Mouse (Mus musculus) liver, embryonic 15.5 days (tissue): Measurements from ENCODE around the gene Ptprg. TPM values are rescaled to one million over a fixed set of nuclear protein-coding genes. Genes with fewer than 3 reads are reported as not detected.

ENCODE experiments used
- ATAC-seq: fragments of 200-750 bp; cut with Nextera tagmentation; 2 replicates; pipeline ENCODE4 v1.8.0; 2017; ENCODE audit warnings: moderate number of reproducible peaks, mild to moderate bottlenecking, moderate library complexity; ENCODE audit not compliant: insufficient read depth
- H3K27ac ChIP-seq: fragments of 300-500 bp; sonication (generic); replicated peaks from 2 replicates; pipeline ENCODE4 v1.5.1; 2015; ENCODE audit warnings: mild to moderate bottlenecking, inconsistent platforms
- H3K27me3 ChIP-seq: fragments of 300-500 bp; sonication (generic); 2 replicates; pipeline ENCODE4 v1.6.1; 2015; ENCODE audit warnings: mild to moderate bottlenecking, inconsistent platforms
- H3K36me3 ChIP-seq: fragments of 300-500 bp; sonication (generic); replicated peaks from 2 replicates; pipeline ENCODE4 v1.6.1; 2015; ENCODE audit warnings: moderate library complexity, mild to moderate bottlenecking, inconsistent platforms
- H3K4me1 ChIP-seq: fragments of 300-500 bp; sonication (generic); replicated peaks from 2 replicates; pipeline ENCODE4 v1.6.1; 2015; ENCODE audit warnings: inconsistent platforms
- H3K4me2 ChIP-seq: fragments of 300-500 bp; sonication (generic); 2 replicates; pipeline ENCODE4 v1.6.1; 2015; ENCODE audit warnings: moderate library complexity, mild to moderate bottlenecking, inconsistent platforms
- H3K4me3 ChIP-seq: fragments of 300-500 bp; sonication (generic); replicated peaks from 2 replicates; pipeline ENCODE4 v1.5.1; 2015; ENCODE audit warnings: mild to moderate bottlenecking, inconsistent platforms
- H3K9ac ChIP-seq: fragments of 300-500 bp; sonication (generic); 2 replicates; pipeline ENCODE4 v1.6.1; 2015; ENCODE audit warnings: moderate library complexity, mild to moderate bottlenecking, inconsistent platforms
- H3K9me3 ChIP-seq: fragments of 300-500 bp; sonication (generic); replicated peaks from 2 replicates; pipeline ENCODE4 v1.6.1; 2016; ENCODE audit warnings: inconsistent platforms
- WGBS: fragments of 180-500 bp; shearing (Covaris S2); methylation state at CpG from one replicate; pipeline ENCODE4 v1.1.7; 2015; ENCODE audit warnings: mixed read lengths; ENCODE audit not compliant: insufficient replicate concordance; 5-methylcytosine and 5-hydroxymethylcytosine counted together
- polyA plus RNA-seq: library from polyadenylated mRNA; unstranded; fragments of >200 nt; fragmentation: Nextera tagmentation; extraction: Ambion mirVana; gene quantifications from 2 replicates; pipeline ENCODE4 v1.2.1, GENCODE M21; 2015

The Ptprg gene
- polyA plus RNA-seq, 1 experiment from 2014 or later: 1.3 TPM

GRCm38 (mm10) chr14:11864840-11865239 lies 311.5 kb downstream of the Ptprg start:
- no peak overlapping the region for H3K4me2 ChIP-seq
- H3K9me3 ChIP-seq: no peaks in the 10 kb centered on the region
- H3K4me1 ChIP-seq: no peaks in the 10 kb centered on the region
- no peaks in the 10 kb centered on the region for H3K27me3 ChIP-seq
- no peak overlapping the region for H3K9ac ChIP-seq
- no peak overlapping the region for H3K4me3 ChIP-seq
- no peak for ATAC-seq
- no peak overlapping the region for H3K27ac ChIP-seq
- no peaks in the 10 kb centered on the region for H3K36me3 ChIP-seq
- 53% methylated on average over 3 of the region's 3 CpGs for WGBS

DNA sequence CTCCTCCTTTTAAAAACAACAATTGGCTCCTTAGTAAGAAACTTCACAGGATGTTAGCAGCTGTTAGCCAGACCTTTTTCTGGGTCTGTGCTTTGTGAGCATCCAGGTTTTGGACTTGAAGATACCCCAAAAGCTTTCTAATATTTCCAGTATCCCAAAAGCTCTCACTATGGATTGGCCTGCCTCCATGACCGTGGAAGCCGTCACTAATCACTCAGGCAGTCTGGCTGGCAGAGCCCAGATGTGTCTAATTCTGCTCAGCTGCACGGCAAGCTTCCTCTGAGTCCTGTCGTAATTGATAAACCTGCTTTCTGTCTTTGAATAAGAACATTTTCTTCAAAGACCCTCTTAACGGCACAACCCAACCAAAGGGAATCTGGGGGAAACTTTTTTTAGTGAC lies 312.0 kb downstream of the Ptprg start:
- Histone ChIP-seq H3K9ac (no peak overlapping the region), H3K36me3 (no peaks in the 10 kb centered on the region), H3K4me2 (no peak overlapping the region), H3K27ac (no peak overlapping the region), H3K9me3 (no peaks in the 10 kb centered on the region), H3K4me3 (no peak overlapping the region), H3K4me1 (no peaks in the 10 kb centered on the region), H3K27me3 (no peaks in the 10 kb centered on the region)
- ATAC-seq: no peak
- 57% methylated on average over 5 of the region's 5 CpGs for WGBS

- 56% methylated on average over 6 of the region's 6 CpGs for WGBS
- no peak for ATAC-seq
Measured at GRCm38 (mm10) chr14:11865872-11866271, 312.5 kb downstream of the Ptprg start.

DNA sequence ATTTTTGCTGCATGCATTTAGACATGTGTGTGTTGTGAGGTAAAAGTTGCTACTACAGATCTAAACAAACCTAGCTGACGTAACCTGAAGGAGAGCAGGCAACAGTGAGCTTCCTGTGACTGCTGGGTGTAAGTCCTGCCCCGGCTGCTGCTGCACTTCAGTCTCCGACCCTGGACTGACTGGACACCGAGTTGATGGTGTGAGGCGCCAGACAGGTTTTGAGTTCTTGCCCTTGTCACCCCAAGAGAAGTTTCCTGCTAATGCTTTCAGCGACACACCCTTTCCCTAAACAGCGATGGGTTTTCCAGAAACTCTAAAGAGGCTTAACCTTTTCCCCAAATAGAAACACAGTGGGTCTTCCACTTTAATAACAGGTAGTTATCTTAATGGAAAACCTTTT lies 313.1 kb downstream of the Ptprg start:
- no peaks in the 10 kb centered on the region for H3K4me1 ChIP-seq
- no peaks in the 10 kb centered on the region for H3K9me3 ChIP-seq
- H3K27me3 ChIP-seq: no peaks in the 10 kb centered on the region
- no peak overlapping the region for H3K27ac ChIP-seq
- H3K4me2 ChIP-seq: no peak overlapping the region
- ATAC-seq: no peak
- H3K9ac ChIP-seq: no peak overlapping the region
- no peaks in the 10 kb centered on the region for H3K36me3 ChIP-seq
- H3K4me3 ChIP-seq: no peak overlapping the region
- 56% methylated on average over 7 of the region's 7 CpGs for WGBS

More at GRCm38 (mm10) chr14:11865872-11866271, 312.5 kb downstream of the Ptprg start:
- H3K9ac ChIP-seq: no peak overlapping the region
- no peak overlapping the region for H3K4me2 ChIP-seq
- H3K27me3 ChIP-seq: no peaks in the 10 kb centered on the region
- H3K9me3 ChIP-seq: no peaks in the 10 kb centered on the region
- no peaks in the 10 kb centered on the region for H3K4me1 ChIP-seq
- H3K27ac ChIP-seq: no peak overlapping the region
- no peak overlapping the region for H3K4me3 ChIP-seq
- no peaks in the 10 kb centered on the region for H3K36me3 ChIP-seq

- no peak overlapping the region for H3K27ac ChIP-seq
- no peaks in the 10 kb centered on the region for H3K9me3 ChIP-seq
- H3K27me3 ChIP-seq: no peaks in the 10 kb centered on the region
- H3K4me2 ChIP-seq: no peak overlapping the region
- ATAC-seq: no peak
- H3K4me3 ChIP-seq: no peak overlapping the region
- H3K9ac ChIP-seq: no peak overlapping the region
- 23% methylated on average over 6 of the region's 6 CpGs for WGBS
- H3K4me1 ChIP-seq: no peaks in the 10 kb centered on the region
- H3K36me3 ChIP-seq: no peaks in the 10 kb centered on the region
Measured at GRCm38 (mm10) chr14:11868636-11869035, 315.3 kb downstream of the Ptprg start.

DNA sequence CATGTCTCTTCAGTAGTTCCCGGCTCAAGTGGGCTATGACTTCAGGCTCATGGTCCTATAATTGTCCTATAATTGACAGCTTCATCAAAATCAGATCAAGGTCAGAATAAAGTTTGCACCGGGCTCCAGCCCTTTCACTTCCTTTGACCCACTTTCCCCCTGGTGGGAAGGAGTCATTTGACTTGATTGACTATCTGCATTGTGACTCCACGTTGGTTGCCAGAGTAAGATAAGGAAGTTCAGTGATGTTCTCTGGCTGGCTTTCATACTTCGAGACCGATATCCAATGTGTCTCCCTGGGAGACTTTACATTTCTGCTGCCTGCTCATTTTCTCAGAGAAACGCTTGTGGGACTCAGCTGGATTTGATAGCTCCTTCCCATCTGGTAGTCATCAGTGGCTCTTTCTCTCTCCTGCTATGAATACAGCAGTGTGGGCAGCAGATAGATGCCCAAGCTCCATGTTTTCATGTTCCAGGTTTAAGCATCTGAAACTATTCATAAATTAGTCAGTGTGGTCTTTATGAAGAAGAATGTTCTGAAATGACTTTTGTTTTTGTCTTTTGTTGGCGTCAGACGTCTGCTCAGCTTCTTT lies 318.5 kb downstream of the Ptprg start:
- Histone ChIP-seq H3K9ac (no peak overlapping the region), H3K4me2 (no peak overlapping the region), H3K4me1 (no peaks in the 10 kb centered on the region), H3K36me3 (no peaks in the 10 kb centered on the region), H3K9me3 (no peaks in the 10 kb centered on the region), H3K27me3 (no peaks in the 10 kb centered on the region), H3K27ac (no peak overlapping the region), H3K4me3 (no peak overlapping the region)
- WGBS: 41% methylated on average over 8 of the region's 8 CpGs
- ATAC-seq: no peak

DNA sequence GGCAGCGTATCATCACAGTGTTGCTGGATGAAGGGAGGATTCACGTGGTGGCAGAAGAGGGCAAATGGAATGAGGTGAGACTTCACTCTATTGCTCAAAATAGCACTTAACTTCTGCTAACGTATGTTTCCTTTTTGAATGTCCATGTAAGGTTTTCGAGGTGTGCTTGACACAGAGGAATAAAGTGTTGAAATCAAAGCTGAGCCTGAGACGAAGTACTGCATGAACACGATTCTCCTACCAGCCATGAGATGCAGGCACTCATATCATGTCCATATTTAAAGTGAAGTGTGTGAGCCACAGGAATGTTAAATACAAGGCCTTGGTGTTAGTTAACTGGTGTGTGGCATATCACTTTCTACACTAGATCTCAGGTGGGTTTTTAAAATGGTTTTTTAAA lies 320.9 kb downstream of the Ptprg start:
- 58% methylated on average over 6 of the region's 6 CpGs for WGBS
- no peak for ATAC-seq

GRCm38 (mm10) chr14:11874960-11875889 lies 321.9 kb downstream of the Ptprg start:
- no peak overlapping the region for H3K9ac ChIP-seq
- no peaks in the 10 kb centered on the region for H3K4me1 ChIP-seq
- WGBS: 57% methylated on average over 11 of the region's 11 CpGs
- no peak for ATAC-seq
- no peak overlapping the region for H3K4me2 ChIP-seq
- no peak overlapping the region for H3K27ac ChIP-seq
- H3K4me3 ChIP-seq: no peak overlapping the region
- no peaks in the 10 kb centered on the region for H3K27me3 ChIP-seq
- H3K36me3 ChIP-seq: no peaks in the 10 kb centered on the region
- no peaks in the 10 kb centered on the region for H3K9me3 ChIP-seq

More for the DNA sequence above, 320.9 kb downstream of the Ptprg start:
- H3K9ac ChIP-seq: no peak overlapping the region
- no peak overlapping the region for H3K4me2 ChIP-seq
- H3K4me1 ChIP-seq: no peaks in the 10 kb centered on the region
- H3K36me3 ChIP-seq: no peaks in the 10 kb centered on the region
- H3K4me3 ChIP-seq: no peak overlapping the region
- no peak overlapping the region for H3K27ac ChIP-seq
- no peaks in the 10 kb centered on the region for H3K9me3 ChIP-seq
- no peaks in the 10 kb centered on the region for H3K27me3 ChIP-seq

DNA sequence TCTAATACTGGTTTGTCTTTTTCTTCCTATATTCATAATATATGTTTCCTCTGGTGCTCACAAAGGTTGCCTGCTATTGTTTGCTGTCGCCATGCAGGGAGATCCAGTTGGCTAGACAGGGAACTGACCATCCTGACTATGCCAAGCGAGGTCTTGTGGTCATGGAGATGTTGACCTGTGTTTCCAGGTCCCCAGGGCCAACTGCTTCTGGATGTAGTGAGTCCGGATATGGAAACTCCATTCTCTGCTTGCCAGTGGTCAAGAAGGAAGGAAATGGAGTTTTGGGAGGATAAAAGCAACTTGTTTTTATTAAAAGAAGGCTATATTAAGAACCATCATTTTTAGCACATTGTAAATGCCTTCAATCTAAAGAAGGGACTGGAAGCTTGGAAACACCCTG lies 327.8 kb downstream of the Ptprg start:
- no peaks in the 10 kb centered on the region for H3K27me3 ChIP-seq
- H3K4me1 ChIP-seq: no peaks in the 10 kb centered on the region
- H3K9me3 ChIP-seq: no peaks in the 10 kb centered on the region
- ATAC-seq: no peak
- no peak overlapping the region for H3K4me3 ChIP-seq
- H3K36me3 ChIP-seq: no peaks in the 10 kb centered on the region
- no peak overlapping the region for H3K9ac ChIP-seq
- WGBS: 26% methylated on average over 3 of the region's 3 CpGs
- H3K4me2 ChIP-seq: no peak overlapping the region
- no peak overlapping the region for H3K27ac ChIP-seq

DNA sequence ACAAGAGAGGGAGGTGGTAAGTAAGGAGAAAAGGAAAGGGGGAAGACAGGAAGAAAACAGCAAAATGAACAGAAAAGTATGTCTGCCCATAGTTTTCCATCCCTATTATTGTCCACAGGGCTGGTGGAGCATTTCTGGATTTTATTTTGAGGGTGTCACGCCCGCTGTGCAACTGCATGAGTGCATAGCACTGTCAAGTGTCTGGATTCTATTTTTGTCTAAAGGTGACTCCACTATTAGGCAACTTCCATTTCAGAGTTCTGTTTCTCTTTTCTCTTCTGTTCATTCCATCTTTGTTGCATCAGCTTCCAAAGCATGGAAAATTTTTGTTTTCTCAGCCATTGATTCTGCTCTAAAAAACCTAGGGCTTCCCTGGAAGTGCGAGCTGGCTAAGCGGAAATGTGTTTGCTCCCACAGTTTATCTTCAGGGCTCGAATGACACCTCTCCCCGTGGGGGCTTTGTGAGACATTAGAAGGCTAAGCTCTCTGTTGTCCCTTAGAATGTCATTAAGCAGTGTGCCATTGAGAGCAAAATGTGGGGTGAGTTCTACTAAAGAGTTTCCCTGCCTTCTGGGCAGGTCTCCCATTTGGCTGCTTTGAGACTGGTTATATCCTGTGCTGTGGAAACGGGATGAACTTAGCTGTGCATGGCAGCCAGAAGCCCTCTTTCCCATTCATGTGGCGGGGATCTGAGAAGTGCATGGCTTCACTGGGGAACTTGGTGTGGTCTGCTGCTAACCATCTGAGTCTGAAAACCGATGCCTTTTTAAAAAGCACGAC lies 330.0 kb downstream of the Ptprg start:
- ATAC-seq: no peak
- WGBS: 32% methylated on average over 10 of the region's 10 CpGs
- no peaks in the 10 kb centered on the region for H3K4me1 ChIP-seq
- H3K9me3 ChIP-seq: no peaks in the 10 kb centered on the region
- no peak overlapping the region for H3K9ac ChIP-seq
- H3K36me3 ChIP-seq: no peaks in the 10 kb centered on the region
- no peaks in the 10 kb centered on the region for H3K27me3 ChIP-seq
- no peak overlapping the region for H3K4me2 ChIP-seq
- H3K27ac ChIP-seq: no peak overlapping the region
- H3K4me3 ChIP-seq: no peak overlapping the region

- Histone ChIP-seq H3K4me1 (no peaks in the 10 kb centered on the region), H3K36me3 (no peaks in the 10 kb centered on the region), H3K27me3 (no peaks in the 10 kb centered on the region), H3K27ac (no peak overlapping the region), H3K9me3 (no peaks in the 10 kb centered on the region), H3K9ac (no peak overlapping the region), H3K4me2 (no peak overlapping the region), H3K4me3 (no peak overlapping the region)
- 27% methylated on average over 5 of the region's 5 CpGs for WGBS
- ATAC-seq: no peak
Measured at GRCm38 (mm10) chr14:11883995-11884394, 330.7 kb downstream of the Ptprg start.
